Mouse (Mus musculus) induced T-regulatory cell, adult 2 months (primary cell): ENCODE results near the gene Rarres2.

Source experiments
- DNase-seq: peaks from one replicate; pipeline ENCODE4 v3.0.0-alpha.2; 2012; ENCODE audit warnings: low read depth

The Rarres2 gene

GRCm38 (mm10) chr6:48579215-48579648 lies 6.6 kb upstream of the Rarres2 start:
- peak; percentile 50 for DNase-seq

GRCm38 (mm10) chr6:48578736-48579135 lies 6.1 kb upstream of the Rarres2 start:
- no peak for DNase-seq

GRCm38 (mm10) chr6:48573981-48574380 lies 1.4 kb upstream of the Rarres2 start:
- DNase-seq, result no peak

- DNase-seq, result no peak
Measured at GRCm38 (mm10) chr6:48573280-48573679, 691 bp upstream of the Rarres2 start.

- DNase-seq, result no peak
Measured at GRCm38 (mm10) chr6:48572014-48572413, 575 bp downstream of the Rarres2 start.

- DNase-seq, result no peak
Measured at GRCm38 (mm10) chr6:48569065-48569807, 3.4 kb downstream of the Rarres2 start.

- DNase-seq, result no peak
Measured at GRCm38 (mm10) chr6:48568036-48568984, 4.3 kb downstream of the Rarres2 start.

- DNase-seq, result no peak
Measured at GRCm38 (mm10) chr6:48566312-48566711, 6.3 kb downstream of the Rarres2 start.

- no peak for DNase-seq
Measured at GRCm38 (mm10) chr6:48565693-48566310, 6.8 kb downstream of the Rarres2 start.

GRCm38 (mm10) chr6:48555956-48556355 lies 16.6 kb downstream of the Rarres2 start:
- no peak for DNase-seq

GRCm38 (mm10) chr6:48555104-48555890 lies 17.3 kb downstream of the Rarres2 start:
- peak; percentile 34 for DNase-seq

GRCm38 (mm10) chr6:48554280-48555103 lies 18.1 kb downstream of the Rarres2 start, which contains the start of gene Lrrc61:
Gene Lrrc61, plus strand, starts transcription at chr6:48554796.
- DNase-seq, result peak; percentile 95

GRCm38 (mm10) chr6:48553819-48554218 lies 18.8 kb downstream of the Rarres2 start:
- no peak for DNase-seq

- peak; percentile 82 for DNase-seq
Measured at GRCm38 (mm10) chr6:48552918-48553317, 19.7 kb downstream of the Rarres2 start.

GRCm38 (mm10) chr6:48548314-48548713 lies 24.3 kb downstream of the Rarres2 start:
- DNase-seq, result no peak

GRCm38 (mm10) chr6:48546858-48547257 lies 25.7 kb downstream of the Rarres2 start:
- DNase-seq, result no peak

GRCm38 (mm10) chr6:48546271-48546670 lies 26.3 kb downstream of the Rarres2 start:
- peak; percentile 71 for DNase-seq

GRCm38 (mm10) chr6:48545251-48545650 lies 27.3 kb downstream of the Rarres2 start:
- no peak for DNase-seq

GRCm38 (mm10) chr6:48542631-48543030 lies 30.0 kb downstream of the Rarres2 start:
- DNase-seq, result no peak
